Mouse (Mus musculus) embryonic facial prominence, embryonic 11.5 days (tissue): ENCODE data around the gene Ube2k. TPM values are rescaled to one million over a fixed set of nuclear protein-coding genes. Genes with fewer than 3 reads are reported as not detected.

Source experiments
- ATAC-seq: fragments of 200-750 bp; cut with Nextera tagmentation; replicated peaks from 2 replicates; pipeline ENCODE4 v1.8.0; 2017; ENCODE audit warnings: low read depth; ENCODE audit not compliant: insufficient number of reproducible peaks, low FRiP score, low TSS enrichment
- DNase-seq: peaks from one replicate; pipeline ENCODE4 v3.0.0-alpha.2; 2015; ENCODE audit warnings: low spot score
- H3K27ac ChIP-seq: fragments of 300-500 bp; sonication (generic); replicated peaks from 2 replicates; pipeline ENCODE4 v1.5.1; 2014; ENCODE audit warnings: mild to moderate bottlenecking, low read depth, low read length, control low read depth
- H3K27me3 ChIP-seq: fragments of 300-500 bp; sonication (generic); 2 replicates; pipeline ENCODE4 v1.6.1; 2014; ENCODE audit warnings: mild to moderate bottlenecking, low read length, moderate library complexity, mixed read lengths; ENCODE audit not compliant: control insufficient read depth, insufficient read depth
- H3K36me3 ChIP-seq: fragments of 300-500 bp; sonication (generic); replicated peaks from 2 replicates; pipeline ENCODE4 v1.6.1; 2014; ENCODE audit warnings: low read depth, mild to moderate bottlenecking, low read length, moderate library complexity, mixed read lengths; ENCODE audit not compliant: control insufficient read depth, insufficient read depth
- H3K4me1 ChIP-seq: fragments of 300-500 bp; sonication (generic); 2 replicates; pipeline ENCODE4 v1.6.1; 2014; ENCODE audit warnings: low read length, mixed read lengths; ENCODE audit not compliant: control insufficient read depth, insufficient read depth
- H3K4me2 ChIP-seq: fragments of 300-500 bp; sonication (generic); 2 replicates; pipeline ENCODE4 v1.6.1; 2014; ENCODE audit warnings: low read depth, mild to moderate bottlenecking, control low read depth, low read length, moderate library complexity
- H3K4me3 ChIP-seq: fragments of 300-500 bp; sonication (generic); 2 replicates; pipeline ENCODE4 v1.5.1; 2014; ENCODE audit warnings: low read depth, low read length, control low read depth
- H3K9ac ChIP-seq: fragments of 300-500 bp; sonication (generic); replicated peaks from 2 replicates; pipeline ENCODE4 v1.6.1; 2014; ENCODE audit warnings: mild to moderate bottlenecking, control low read depth, low read length
- H3K9me3 ChIP-seq: fragments of 300-500 bp; sonication (generic); replicated peaks from 2 replicates; pipeline ENCODE4 v1.6.1; 2016; ENCODE audit warnings: mild to moderate bottlenecking, low read length, inconsistent platforms, mixed read lengths; ENCODE audit not compliant: control insufficient read depth
- WGBS: fragments of 180-500 bp; shearing (Covaris S2); extraction: QIAGEN DNeasy Blood & Tissue Kit; methylation state at CpG from one replicate; pipeline ENCODE4 v1.1.7; 2014; 5-methylcytosine and 5-hydroxymethylcytosine counted together
- polyA plus RNA-seq: library from polyadenylated mRNA; unstranded; fragments of >200 nt; fragmentation: Nextera tagmentation; extraction: Ambion mirVana; gene quantifications from 2 replicates; pipeline ENCODE4 v1.2.1, GENCODE M21; 2014

Ube2k gene
- polyA plus RNA-seq, 1 experiment from 2014 or later = 170 TPM

- H3K27me3 ChIP-seq = no peaks in the 10 kb centered on the region
- H3K4me3 ChIP-seq = no peak overlapping the region
These were observed 4.9 kb downstream of the Ube2k start for GRCm38 (mm10) chr5:65541889-65542288.

DNA sequence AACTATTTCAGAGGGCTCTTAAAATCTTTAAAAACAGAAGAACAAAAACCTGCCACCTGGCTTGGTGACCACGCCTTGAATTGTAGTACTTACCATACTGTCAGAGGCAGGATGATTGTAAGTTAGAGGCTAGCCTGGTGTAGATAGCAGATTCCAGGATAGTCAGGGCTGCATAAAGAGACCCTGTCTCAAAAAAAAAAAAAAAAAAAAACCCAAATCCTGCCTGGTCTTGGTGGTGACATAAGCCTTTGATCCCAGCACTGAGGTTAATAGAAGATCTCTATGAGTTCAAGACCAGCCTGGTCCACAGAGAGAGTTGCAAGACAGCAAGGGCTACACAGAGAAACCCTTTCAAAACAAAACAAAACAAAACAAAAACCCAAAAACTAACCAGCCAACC is 6.5 kb downstream of the Ube2k start:
- Histone ChIP-seq H3K4me2 (no peak overlapping the region), H3K4me3 (no peak overlapping the region), H3K4me1 (no peaks in the 10 kb centered on the region), H3K9me3 (no peaks in the 10 kb centered on the region), H3K36me3 (no peaks in the 10 kb centered on the region; the same call in 1 of the 2 replicates), H3K9ac (no peak overlapping the region), H3K27me3 (no peaks in the 10 kb centered on the region), H3K27ac (no peak overlapping the region)
- ATAC-seq (no peak), DNase-seq (no peak)
- WGBS = 94% methylated on average over 1 of the region's 1 CpGs

More at GRCm38 (mm10) chr5:65541889-65542288, 4.9 kb downstream of the Ube2k start:
- ATAC-seq = no peak
- no peak overlapping the region for H3K4me2 ChIP-seq
- H3K4me1 ChIP-seq = no peaks in the 10 kb centered on the region
- H3K36me3 ChIP-seq = no peaks in the 10 kb centered on the region; the same call in 1 of the 2 replicates
- H3K27ac ChIP-seq = no peak overlapping the region
- H3K9me3 ChIP-seq = no peaks in the 10 kb centered on the region
- 84% methylated on average over 3 of the region's 3 CpGs for WGBS
- DNase-seq = no peak
- H3K9ac ChIP-seq = no peak overlapping the region

GRCm38 (mm10) chr5:65544616-65545015 is 7.6 kb downstream of the Ube2k start:
- H3K4me2 ChIP-seq = no peak overlapping the region
- no peak overlapping the region for H3K27ac ChIP-seq
- no peak overlapping the region for H3K9ac ChIP-seq
- no peak for DNase-seq
- no peak for ATAC-seq
- H3K4me1 ChIP-seq = no peaks in the 10 kb centered on the region
- no peaks in the 10 kb centered on the region for H3K9me3 ChIP-seq
- H3K4me3 ChIP-seq = no peak overlapping the region
- WGBS = 86% methylated on average over 2 of the region's 2 CpGs
- no peaks in the 10 kb centered on the region for H3K27me3 ChIP-seq
- H3K36me3 ChIP-seq = no peaks in the 10 kb centered on the region; the same call in 1 of the 2 replicates

GRCm38 (mm10) chr5:65549677-65550076 is 12.6 kb downstream of the Ube2k start:
- DNase-seq (no peak), ATAC-seq (no peak)
- no peaks in the 10 kb centered on the region for H3K4me1 ChIP-seq
- no peaks in the 10 kb centered on the region for H3K9me3 ChIP-seq
- WGBS = 85% methylated on average over 1 of the region's 1 CpGs
- H3K4me3 ChIP-seq = no peak overlapping the region
- H3K4me2 ChIP-seq = no peak overlapping the region
- H3K9ac ChIP-seq = no peak overlapping the region
- H3K27ac ChIP-seq = no peak overlapping the region; the same call in 1 of the 2 replicates
- H3K36me3 ChIP-seq = no peaks in the 10 kb centered on the region; the same call in 1 of the 2 replicates
- H3K27me3 ChIP-seq = no peaks in the 10 kb centered on the region

DNA sequence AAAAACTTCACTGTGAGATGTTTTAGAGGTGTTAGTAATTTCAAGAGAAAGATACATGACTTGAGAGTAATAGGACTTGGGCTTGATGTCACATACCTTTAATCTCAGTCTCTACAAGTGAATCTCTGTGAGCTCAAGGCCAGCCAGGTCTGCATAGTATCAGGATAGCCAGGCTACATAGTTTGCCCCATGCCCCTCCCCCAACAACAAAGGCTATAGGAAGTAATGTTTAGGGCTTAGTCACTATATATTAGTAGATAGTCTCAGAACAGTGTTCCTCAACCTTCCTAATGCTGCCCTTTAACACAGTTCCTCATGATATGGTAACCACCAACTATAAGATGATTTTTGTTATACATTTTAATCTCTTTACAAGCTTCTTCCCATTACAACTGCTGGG is 20.1 kb downstream of the Ube2k start:
- no peaks in the 10 kb centered on the region for H3K27me3 ChIP-seq
- no peak overlapping the region for H3K4me2 ChIP-seq
- no peaks in the 10 kb centered on the region for H3K4me1 ChIP-seq
- no peak for DNase-seq
- no peak for ATAC-seq
- no peaks in the 10 kb centered on the region for H3K36me3 ChIP-seq
- H3K9ac ChIP-seq = no peak overlapping the region
- no peak overlapping the region for H3K27ac ChIP-seq
- no peaks in the 10 kb centered on the region for H3K9me3 ChIP-seq
- no peak overlapping the region for H3K4me3 ChIP-seq

GRCm38 (mm10) chr5:65561125-65561893 is 24.3 kb downstream of the Ube2k start:
- no peak overlapping the region for H3K4me3 ChIP-seq
- H3K27me3 ChIP-seq = no peaks in the 10 kb centered on the region
- H3K9me3 ChIP-seq = no peaks in the 10 kb centered on the region
- H3K4me2 ChIP-seq = no peak overlapping the region
- H3K4me1 ChIP-seq = no peaks in the 10 kb centered on the region
- no peak for DNase-seq
- H3K36me3 ChIP-seq = no peaks in the 10 kb centered on the region
- 41% methylated on average over 19 of the region's 20 CpGs for WGBS
- ATAC-seq = no peak
- no peak overlapping the region for H3K9ac ChIP-seq
- no peak overlapping the region for H3K27ac ChIP-seq

- Histone ChIP-seq H3K4me3 (no peak overlapping the region), H3K4me1 (no peaks in the 10 kb centered on the region), H3K36me3 (no peaks in the 10 kb centered on the region), H3K4me2 (no peak overlapping the region), H3K9ac (no peak overlapping the region), H3K27me3 (no peaks in the 10 kb centered on the region), H3K27ac (no peak overlapping the region), H3K9me3 (no peaks in the 10 kb centered on the region)
- DNase-seq = no peak
- 90% methylated on average over 2 of the region's 2 CpGs for WGBS
- no peak for ATAC-seq
These were observed 28.5 kb downstream of the Ube2k start for GRCm38 (mm10) chr5:65565486-65565885.

GRCm38 (mm10) chr5:65574876-65575275 is 37.8 kb downstream of the Ube2k start:
- Histone ChIP-seq H3K36me3 (no peaks in the 10 kb centered on the region), H3K4me2 (no peak overlapping the region), H3K27me3 (no peaks in the 10 kb centered on the region), H3K9ac (no peak overlapping the region), H3K27ac (no peak overlapping the region), H3K4me3 (no peak overlapping the region), H3K9me3 (no peaks in the 10 kb centered on the region), H3K4me1 (no peaks in the 10 kb centered on the region)
- 82% methylated on average over 2 of the region's 2 CpGs for WGBS
- DNase-seq (peak; percentile 41), ATAC-seq (no peak)
